Mouse (Mus musculus) spleen, postnatal 4 days (tissue): ENCODE measurements at regions not wholly inside any gene's neighbourhood (a gene's known extent, or its start where the extent isn't known, plus 50 kb on each side); places are given as distances from the start of the nearest gene placed in this dataset.

ENCODE experiments used
- DNase-seq, 2 experiments: peaks; one replicate each; pipeline ENCODE4 v3.0.0; 2022; ENCODE audit warnings: low spot score in 2 of 2

GRCm38 (mm10) chr13:106738011-106738410 lies 198.7 kb downstream of the Ipo11 start:
- no peak for DNase-seq

GRCm38 (mm10) chr13:106734323-106734722 lies 202.4 kb downstream of the Ipo11 start:
- no peak for DNase-seq

- DNase-seq: no peak
These were observed 203.9 kb downstream of the Ipo11 start for GRCm38 (mm10) chr13:106732906-106733305.

- DNase-seq: no peak
These were observed 213.4 kb downstream of the Ipo11 start for GRCm38 (mm10) chr13:106723315-106723714.

- no peak for DNase-seq
These were observed 215.6 kb downstream of the Ipo11 start for GRCm38 (mm10) chr13:106721167-106721566.

GRCm38 (mm10) chr13:106715771-106716170 lies 221.0 kb downstream of the Ipo11 start:
- DNase-seq: peak; percentile 24 to 65

- DNase-seq: no peak
These were observed 221.5 kb downstream of the Ipo11 start for GRCm38 (mm10) chr13:106715234-106715633.

- DNase-seq: no peak
These were observed 226.2 kb downstream of the Ipo11 start for GRCm38 (mm10) chr13:106710580-106710979.

GRCm38 (mm10) chr13:106700376-106700775 lies 236.4 kb downstream of the Ipo11 start:
- DNase-seq: no peak

GRCm38 (mm10) chr13:106699957-106700356 lies 236.8 kb downstream of the Ipo11 start:
- no peak for DNase-seq

- no peak for DNase-seq
These were observed 244.8 kb downstream of the Ipo11 start for GRCm38 (mm10) chr13:106691787-106692571.

GRCm38 (mm10) chr13:106690125-106690524 lies 246.6 kb downstream of the Ipo11 start:
- DNase-seq: no peak

GRCm38 (mm10) chr13:106689618-106690017 lies 247.1 kb downstream of the Ipo11 start:
- DNase-seq: no peak

GRCm38 (mm10) chr13:106689051-106689450 lies 247.7 kb downstream of the Ipo11 start:
- DNase-seq: no peak

- DNase-seq: no peak
These were observed 267.1 kb downstream of the Ipo11 start for GRCm38 (mm10) chr13:106669665-106670064.

GRCm38 (mm10) chr13:106662195-106662594 lies 274.6 kb downstream of the Ipo11 start:
- no peak for DNase-seq

- DNase-seq: no peak
These were observed 287.4 kb downstream of the Ipo11 start for GRCm38 (mm10) chr13:106649363-106649762.

GRCm38 (mm10) chr13:106643302-106643975 lies 293.3 kb downstream of the Ipo11 start:
- no peak for DNase-seq

GRCm38 (mm10) chr13:106638706-106639385 lies 297.9 kb downstream of the Ipo11 start:
- DNase-seq: no peak

- no peak for DNase-seq
These were observed 345.0 kb downstream of the Ipo11 start for GRCm38 (mm10) chr13:106591729-106592128.

GRCm38 (mm10) chr13:106567658-106568359 lies 368.9 kb downstream of the Ipo11 start:
- DNase-seq: no peak

- DNase-seq: no peak
These were observed 374.2 kb downstream of the Ipo11 start for GRCm38 (mm10) chr13:106562588-106562987.
